Mouse (Mus musculus) C2C12 (cell line): ENCODE measurements around the gene Rps19bp1.

ENCODE experiments used
- CTCF ChIP-seq: IDR thresholded peaks from one replicate; pipeline ENCODE4 v1.5.1; 2011; ENCODE audit not compliant: control insufficient read depth, insufficient read depth, insufficient read length
- MAX ChIP-seq: IDR thresholded peaks from one replicate; pipeline ENCODE4 v1.6.1; 2011; ENCODE audit warnings: mild to moderate bottlenecking, control low read depth
- MYOD1 ChIP-seq: IDR thresholded peaks from one replicate; pipeline ENCODE4 v1.6.1; 2011; ENCODE audit warnings: low read depth; ENCODE audit not compliant: control insufficient read depth, insufficient read length
- MYOG ChIP-seq: IDR thresholded peaks from one replicate; pipeline ENCODE4 v1.6.1; 2011; ENCODE audit not compliant: control insufficient read depth, insufficient read length; ENCODE audit errors: extremely low read depth

DNA sequence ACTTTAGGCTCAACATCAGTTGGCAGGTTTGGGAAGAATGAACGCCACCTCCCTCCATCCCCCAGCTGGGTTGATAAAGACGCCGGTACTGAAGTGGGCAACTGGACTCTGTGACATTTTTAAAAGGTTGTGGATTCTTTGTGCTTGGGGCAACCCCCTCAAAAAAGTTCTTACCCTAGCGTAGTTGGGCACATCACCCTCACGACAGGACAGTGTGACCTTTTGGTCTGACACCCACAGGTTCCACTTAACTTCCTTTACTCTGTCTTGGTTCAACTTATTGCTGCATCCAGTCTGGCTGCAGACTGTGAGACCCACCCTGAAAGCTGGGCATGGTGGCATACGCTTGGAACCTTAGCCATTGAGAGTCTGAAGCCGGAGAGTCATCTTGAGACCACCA lies 40.4 kb downstream of the Rps19bp1 start:
- TF ChIP-seq CTCF (no peak), MYOG (no peak), MAX (no peak), MYOD1 (no peak)
